Mouse (Mus musculus): Measurements from ENCODE around the gene Trmt2a. TPM values are rescaled to one million over a fixed set of nuclear protein-coding genes. Genes with fewer than 3 reads are reported as not detected.

The Trmt2a gene
- total RNA-seq, 1 experiment = 102 TPM

GRCm38 (mm10) chr16:18258221-18258620 lies 9.7 kb downstream of the Trmt2a start, which contains the start of gene Gm49776:
Gene Gm49776 (minus strand): TSS chr16:18258321.
- H3K4me3 ChIP-seq (ENCODE audit: insufficient read depth in 1 of 2, low read depth in 1 of 2, low read length in 2 of 2, poor library complexity in 1 of 2, severe bottlenecking in 1 of 2) = no peak within 1 kb of the TSS
- H3K36me3 ChIP-seq (ENCODE audit: control insufficient read depth, insufficient read depth, low read length, poor library complexity, severe bottlenecking) = peaks cover 47% of the 10 kb centered on the region
- no peak for TF ChIP-seq MAFK (IDR thresholded peaks at IDR 0.05; ENCODE audit: insufficient read depth, low read depth, low read length)
- no peak for TF ChIP-seq ZC3H11A (IDR thresholded peaks at IDR 0.05; ENCODE audit: borderline replicate concordance, low read depth, low read length)
- no peak for TF ChIP-seq ZNF384 (IDR thresholded peaks at IDR 0.05; ENCODE audit: low read depth, low read length)
- DNase-seq (ENCODE audit: low read depth, low spot score) = no peak
- H3K9ac ChIP-seq (ENCODE audit: insufficient read depth, low read depth, low read length, poor library complexity, severe bottlenecking) = no peak within 1 kb of the TSS
- no peak within 1 kb of the TSS for H3K27ac ChIP-seq (ENCODE audit: insufficient read depth, low read depth, low read length, poor library complexity, severe bottlenecking)
- H3K9me3 ChIP-seq (ENCODE audit: control insufficient read depth, insufficient read depth, low read depth, low read length) = no peaks in the 10 kb centered on the region
- no peaks in the 10 kb centered on the region for H3K4me1 ChIP-seq (ENCODE audit: control insufficient read depth in 2 of 2, insufficient read depth in 2 of 2, low read length in 2 of 2, poor library complexity in 1 of 2)
- in situ Hi-C loops (cut with MboI; ENCODE audit: low sequenced_read_pairs in 2 of 2, unreplicated experiment in 2 of 2) = no loop called here

DNA sequence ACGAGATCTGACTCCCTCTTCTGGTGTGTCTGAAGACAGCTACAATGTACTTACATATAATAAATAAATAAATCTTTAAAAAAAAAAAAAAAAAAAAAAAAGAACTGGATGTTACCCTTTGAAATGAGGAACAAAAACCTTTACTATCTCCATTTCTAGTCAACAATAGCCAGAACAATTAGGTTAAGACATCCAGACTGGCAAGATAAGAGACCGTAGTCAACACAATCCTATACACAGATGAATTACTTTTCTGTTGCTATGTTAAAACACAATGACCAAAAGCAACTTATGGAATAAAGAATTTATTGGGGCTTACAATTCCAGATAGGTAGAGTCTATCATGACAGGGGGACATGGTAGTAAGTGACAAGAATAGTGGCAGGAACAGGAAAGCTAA lies 16.5 kb downstream of the Trmt2a start:
- in situ Hi-C loops (cut with MboI; ENCODE audit: low sequenced_read_pairs in 2 of 2, unreplicated experiment in 2 of 2) = no loop called here
- Histone ChIP-seq H3K9me3 (ENCODE audit: control insufficient read depth, insufficient read depth, low read depth, low read length) (no peaks in the 10 kb centered on the region), H3K9ac (ENCODE audit: insufficient read depth, low read depth, low read length, poor library complexity, severe bottlenecking) (no peak overlapping the region), H3K4me1 (ENCODE audit: control insufficient read depth in 2 of 2, insufficient read depth in 2 of 2, low read length in 2 of 2, poor library complexity in 1 of 2) (0 out of 4 replicates have a peak, but pooled peaks cover 0 to 2% of the 10 kb centered on the region in 2 experiments), H3K36me3 (ENCODE audit: control insufficient read depth, insufficient read depth, low read length, poor library complexity, severe bottlenecking) (peaks cover 24% of the 10 kb centered on the region), H3K27ac (ENCODE audit: insufficient read depth, low read depth, low read length, poor library complexity, severe bottlenecking) (no peak overlapping the region), H3K4me3 (ENCODE audit: insufficient read depth in 1 of 2, low read depth in 1 of 2, low read length in 2 of 2, poor library complexity in 1 of 2, severe bottlenecking in 1 of 2) (no peak overlapping the region)
- no peak for DNase-seq (ENCODE audit: low read depth, low spot score)
- no peak for TF ChIP-seq ZNF384 (IDR thresholded peaks at IDR 0.05; ENCODE audit: low read depth, low read length)
- TF ChIP-seq HCFC1 (IDR thresholded peaks at IDR 0.05; ENCODE audit: borderline replicate concordance, insufficient read depth, low read length) = no peak
- no peak for TF ChIP-seq ZC3H11A (IDR thresholded peaks at IDR 0.05; ENCODE audit: borderline replicate concordance, low read depth, low read length)
- no peak for TF ChIP-seq MAFK (IDR thresholded peaks at IDR 0.05; ENCODE audit: insufficient read depth, low read depth, low read length)
- TF ChIP-seq CHD2 (IDR thresholded peaks at IDR 0.05; ENCODE audit: low read depth, low read length) = no peak

DNA sequence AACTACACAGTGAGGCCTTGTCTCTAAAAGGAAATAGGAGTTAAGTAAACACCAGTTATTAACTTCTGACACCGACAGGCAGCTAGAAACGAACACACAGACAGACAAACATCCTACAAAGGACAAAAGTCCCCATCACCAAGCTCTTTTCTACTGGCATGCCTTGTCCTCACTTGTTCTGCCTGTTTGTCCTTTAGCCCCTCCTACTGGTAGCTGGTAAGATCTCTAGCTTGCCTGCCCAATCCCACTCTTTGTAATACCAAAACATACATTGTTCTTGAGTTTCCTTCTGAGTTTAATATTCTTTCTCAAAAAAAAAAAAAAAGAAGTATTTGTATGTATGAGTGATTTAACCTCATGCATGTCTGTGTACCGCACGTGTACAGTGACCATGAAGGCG lies 19.7 kb downstream of the Trmt2a start:
- H3K4me3 ChIP-seq (ENCODE audit: insufficient read depth in 1 of 2, low read depth in 1 of 2, low read length in 2 of 2, poor library complexity in 1 of 2, severe bottlenecking in 1 of 2) = no peak overlapping the region
- peaks cover 24% of the 10 kb centered on the region for H3K36me3 ChIP-seq (ENCODE audit: control insufficient read depth, insufficient read depth, low read length, poor library complexity, severe bottlenecking)
- no peak overlapping the region for H3K9ac ChIP-seq (ENCODE audit: insufficient read depth, low read depth, low read length, poor library complexity, severe bottlenecking)
- TF ChIP-seq ZC3H11A (IDR thresholded peaks at IDR 0.05; ENCODE audit: borderline replicate concordance, low read depth, low read length) (no peak), CHD2 (IDR thresholded peaks at IDR 0.05; ENCODE audit: low read depth, low read length) (no peak), HCFC1 (IDR thresholded peaks at IDR 0.05; ENCODE audit: borderline replicate concordance, insufficient read depth, low read length) (no peak), MAFK (IDR thresholded peaks at IDR 0.05; ENCODE audit: insufficient read depth, low read depth, low read length) (no peak), ZNF384 (IDR thresholded peaks at IDR 0.05; ENCODE audit: low read depth, low read length) (no peak)
- peaks cover 2% of the 10 kb centered on the region in 2 experiments; a peak in 1 of 4 replicates for H3K4me1 ChIP-seq (ENCODE audit: control insufficient read depth in 2 of 2, insufficient read depth in 2 of 2, low read length in 2 of 2, poor library complexity in 1 of 2)
- H3K27ac ChIP-seq (ENCODE audit: insufficient read depth, low read depth, low read length, poor library complexity, severe bottlenecking) = no peak overlapping the region
- H3K9me3 ChIP-seq (ENCODE audit: control insufficient read depth, insufficient read depth, low read depth, low read length) = no peaks in the 10 kb centered on the region
- in situ Hi-C loops (cut with MboI; ENCODE audit: low sequenced_read_pairs in 2 of 2, unreplicated experiment in 2 of 2) = no loop called here
- no peak for DNase-seq (ENCODE audit: low read depth, low spot score)

DNA sequence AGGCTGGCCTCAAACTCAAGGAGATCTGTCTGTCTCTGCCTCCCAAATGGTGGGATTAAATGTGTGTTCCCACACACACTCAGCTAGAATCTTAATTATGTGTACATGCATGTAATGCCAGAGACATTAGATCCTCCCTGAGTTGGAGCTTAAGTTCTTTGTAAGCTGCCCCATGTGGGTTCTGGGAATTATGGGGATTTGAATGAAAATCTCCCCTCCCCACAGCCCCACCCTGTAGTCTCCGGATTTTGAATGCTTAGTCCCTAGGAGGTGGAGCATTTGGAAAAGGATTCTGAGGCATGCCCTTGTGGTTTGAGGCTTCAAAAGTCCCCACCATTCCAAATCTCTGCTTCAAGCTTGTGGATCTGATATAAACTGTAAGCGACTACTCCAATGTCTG lies 26.7 kb downstream of the Trmt2a start:
- Histone ChIP-seq H3K9ac (ENCODE audit: insufficient read depth, low read depth, low read length, poor library complexity, severe bottlenecking) (no peak overlapping the region; the same call in 1 of the 2 replicates), H3K27ac (ENCODE audit: insufficient read depth, low read depth, low read length, poor library complexity, severe bottlenecking) (peak overlapping the region; percentile 79; the same call in 1 of the 2 replicates), H3K4me1 (ENCODE audit: control insufficient read depth in 2 of 2, insufficient read depth in 2 of 2, low read length in 2 of 2, poor library complexity in 1 of 2) (peaks cover 0 to 4% of the 10 kb centered on the region in 2 experiments; a peak in 1 of 4 replicates), H3K9me3 (ENCODE audit: control insufficient read depth, insufficient read depth, low read depth, low read length) (no peaks in the 10 kb centered on the region), H3K36me3 (ENCODE audit: control insufficient read depth, insufficient read depth, low read length, poor library complexity, severe bottlenecking) (peaks cover 40% of the 10 kb centered on the region), H3K4me3 (ENCODE audit: insufficient read depth in 1 of 2, low read depth in 1 of 2, low read length in 2 of 2, poor library complexity in 1 of 2, severe bottlenecking in 1 of 2) (no peak overlapping the region)
- DNase-seq (ENCODE audit: low read depth, low spot score) = peak; percentile 29
- in situ Hi-C loops (cut with MboI; ENCODE audit: low sequenced_read_pairs in 2 of 2, unreplicated experiment in 2 of 2) = no loop called here
- no peak for TF ChIP-seq ZC3H11A (IDR thresholded peaks at IDR 0.05; ENCODE audit: borderline replicate concordance, low read depth, low read length)
- no peak for TF ChIP-seq HCFC1 (IDR thresholded peaks at IDR 0.05; ENCODE audit: borderline replicate concordance, insufficient read depth, low read length)
- TF ChIP-seq CHD2 (IDR thresholded peaks at IDR 0.05; ENCODE audit: low read depth, low read length) = no peak
- no peak for TF ChIP-seq ZNF384 (IDR thresholded peaks at IDR 0.05; ENCODE audit: low read depth, low read length)
- TF ChIP-seq MAFK (IDR thresholded peaks at IDR 0.05; ENCODE audit: insufficient read depth, low read depth, low read length) = no peak

GRCm38 (mm10) chr16:18288166-18288565 lies 39.7 kb downstream of the Trmt2a start:
- Histone ChIP-seq H3K4me3 (ENCODE audit: insufficient read depth in 1 of 2, low read depth in 1 of 2, low read length in 2 of 2, poor library complexity in 1 of 2, severe bottlenecking in 1 of 2) (peak overlapping the region; percentile 89 to 99), H3K36me3 (ENCODE audit: control insufficient read depth, insufficient read depth, low read length, poor library complexity, severe bottlenecking) (peaks cover 20% of the 10 kb centered on the region), H3K9me3 (ENCODE audit: control insufficient read depth, insufficient read depth, low read depth, low read length) (no peaks in the 10 kb centered on the region), H3K9ac (ENCODE audit: insufficient read depth, low read depth, low read length, poor library complexity, severe bottlenecking) (peak overlapping the region; percentile 93), H3K27ac (ENCODE audit: insufficient read depth, low read depth, low read length, poor library complexity, severe bottlenecking) (no peak overlapping the region), H3K4me1 (ENCODE audit: control insufficient read depth in 2 of 2, insufficient read depth in 2 of 2, low read length in 2 of 2, poor library complexity in 1 of 2) (peaks cover 0 to 7% of the 10 kb centered on the region in 2 experiments; a peak in 2 of 4 replicates)
- DNase-seq (ENCODE audit: low read depth, low spot score) = no peak
- TF ChIP-seq HCFC1 (IDR thresholded peaks at IDR 0.05; ENCODE audit: borderline replicate concordance, insufficient read depth, low read length) (no peak), ZNF384 (IDR thresholded peaks at IDR 0.05; ENCODE audit: low read depth, low read length) (no peak), CHD2 (IDR thresholded peaks at IDR 0.05; ENCODE audit: low read depth, low read length) (no peak), MAFK (IDR thresholded peaks at IDR 0.05; ENCODE audit: insufficient read depth, low read depth, low read length) (no peak), ZC3H11A (IDR thresholded peaks at IDR 0.05; ENCODE audit: borderline replicate concordance, low read depth, low read length) (no peak)
- in situ Hi-C loops (cut with MboI; ENCODE audit: low sequenced_read_pairs in 2 of 2, unreplicated experiment in 2 of 2) = no loop called here

Measured in ES-E14 (cell line).